ENCODE assay signal across 8 mouse cellular contexts in the genomic region with DNA sequence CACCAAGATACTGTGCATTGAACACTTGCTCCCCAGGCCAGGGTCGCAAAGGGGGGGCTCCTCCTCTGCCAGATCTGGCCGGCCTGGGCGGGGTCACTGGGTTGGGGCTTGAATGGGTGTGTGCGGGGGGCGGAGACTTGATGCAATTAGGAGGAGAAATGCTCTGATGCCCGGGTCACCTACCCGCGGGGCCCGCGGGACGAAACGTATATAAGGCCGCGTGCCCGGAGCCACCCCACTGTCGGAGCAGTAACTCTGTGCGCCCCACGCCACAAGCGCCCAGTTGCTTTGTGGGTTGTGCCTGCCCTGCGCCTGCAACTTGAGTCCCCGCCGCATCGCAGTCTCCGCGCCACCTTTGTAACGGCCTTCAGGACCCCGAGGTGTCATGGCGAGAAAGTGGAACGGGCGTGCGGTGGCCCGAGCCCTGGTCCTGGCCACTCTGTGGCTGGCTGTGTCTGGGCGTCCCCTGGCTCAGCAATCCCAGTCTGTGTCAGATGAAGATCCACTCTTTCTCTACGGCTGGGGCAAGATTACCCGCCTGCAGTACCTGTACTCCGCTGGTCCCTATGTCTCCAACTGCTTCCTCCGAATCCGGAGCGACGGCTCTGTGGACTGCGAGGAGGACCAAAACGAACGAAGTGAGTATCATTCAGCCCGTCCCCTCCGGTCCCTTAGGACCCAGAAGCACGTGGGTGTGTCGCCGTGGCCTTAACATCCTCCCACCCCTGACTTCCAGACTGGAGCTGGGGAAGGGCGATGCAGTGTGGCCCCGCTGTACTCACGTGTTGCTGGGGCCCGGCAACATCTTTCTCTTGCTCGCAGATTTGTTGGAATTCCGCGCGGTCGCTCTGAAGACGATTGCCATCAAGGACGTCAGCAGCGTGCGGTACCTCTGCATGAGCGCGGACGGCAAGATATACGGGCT. TPM values are rescaled to one million over a fixed set of nuclear protein-coding genes. Genes with fewer than 3 reads are reported as not detected.
DNase-seq lines count a peak whose midpoint lies in the region; ATAC-seq and TF ChIP-seq lines count a peak whose summit lies in the region.

Fgf15 (plus strand) TSS at position 238 of the 925 bp plus-strand sequence.

- TF ChIP-seq CTCF in kidney, adult 2 months (conservative IDR thresholded peaks at IDR 0.05; ENCODE audit: insufficient read depth, insufficient read length, low read depth, low read length): no peak
- TF ChIP-seq CTCF in Patski (IDR thresholded peaks at IDR 0.05): no peak

- H3K9ac ChIP-seq in forebrain, embryonic 16.5 days (replicated peaks; ENCODE audit: low read depth, low read length): peak within 1 kb of the TSS; percentile 46
- 0 out of 2 replicates have a peak within 1 kb of the TSS, but pooled peaks have one; percentile 18 for H3K9ac ChIP-seq in limb, embryonic 15.5 days

- peak within 1 kb of the TSS; percentile 21 for H3K4me3 ChIP-seq in kidney, adult 2 months (ENCODE audit: insufficient read depth, low read depth, low read length)
- peak within 1 kb of the TSS; percentile 53 for H3K4me3 ChIP-seq in forebrain, embryonic 16.5 days (replicated peaks; ENCODE audit: low read length)
- H3K4me3 ChIP-seq in limb, embryonic 15.5 days: peak within 1 kb of the TSS; percentile 45

- peak within 1 kb of the TSS; percentile 96 for H3K4me2 ChIP-seq in forebrain, embryonic 16.5 days (ENCODE audit: low read length)
- H3K4me2 ChIP-seq in limb, embryonic 15.5 days: peak within 1 kb of the TSS; percentile 86

- 1% methylated on average over 65 of the region's 65 CpGs for WGBS in kidney, adult 2 months
- WGBS in forebrain, embryonic 16.5 days: under 1% methylated on average over 65 of the region's 65 CpGs
- whole genome bisulfite sequencing in limb, embryonic 15.5 days: under 1% methylated on average over 65 of the region's 65 CpGs

- no peak within 1 kb of the TSS for H3K27ac ChIP-seq in kidney, adult 2 months (ENCODE audit: insufficient read depth, low read depth, low read length)
- no peak within 1 kb of the TSS; the same call in 1 of the 2 replicates for H3K27ac ChIP-seq in forebrain, embryonic 16.5 days (ENCODE audit: low read length)
- no peak within 1 kb of the TSS for H3K27ac ChIP-seq in limb, embryonic 15.5 days

- POLR2A ChIA-PET in Patski (lab: Charles Lee): no interaction called here

- ATAC-seq in Patski: peak; percentile 8
- peak; percentile 16 for ATAC-seq in forebrain, embryonic 16.5 days
- ATAC-seq in limb, embryonic 15.5 days (ENCODE audit: insufficient number of reproducible peaks, low FRiP score, low TSS enrichment, low read depth): peak; percentile 40; the same call in 1 of the 2 replicates

- CTCF ChIA-PET in Patski (lab: Charles Lee): interaction anchor here (0.6 to 1.8 kb wide), 4 partner anchors 97 to 310 kb away, joined by 3 to 11 read pairs (median 6); no protein-coding TSS in a partner anchor

- in situ Hi-C loops in Patski (cut with MboI; ENCODE audit: low pct_unique_long_range_greater_than_20kb): loop anchor here (5.0 kb wide), 2 partner anchors 114 to 314 kb away; partner anchors contain the start of gene Fadd

- no peaks in the 10 kb centered on the region for H3K4me1 ChIP-seq in kidney, adult 2 months (ENCODE audit: control insufficient read depth, insufficient read depth, low read length)
- peaks cover 26% of the 10 kb centered on the region for H3K4me1 ChIP-seq in forebrain, embryonic 16.5 days (replicated peaks; ENCODE audit: control insufficient read depth, insufficient read depth, low read length)
- peaks cover 26% of the 10 kb centered on the region for H3K4me1 ChIP-seq in limb, embryonic 15.5 days

- no peaks in the 10 kb centered on the region for H3K9me3 ChIP-seq in forebrain, embryonic 16.5 days (ENCODE audit: control insufficient read depth, low read length)
- H3K9me3 ChIP-seq in limb, embryonic 15.5 days: no peaks in the 10 kb centered on the region

- no peak for DNase-seq in kidney, adult 2 months
- DNase-seq in kidney, adult 8-10 months: no peak
- DNase-seq in Patski (ENCODE audit: low read depth, low spot score): no peak
- DNase-seq in retina, embryonic 14.5 days (ENCODE audit: low spot score): peak; percentile 88
- DNase-seq in adrenal gland, postnatal 4 days (ENCODE audit: low spot score in 2 of 2): no peak
- no peak for DNase-seq in ovary, postnatal 10 days (ENCODE audit: low spot score)

- H3K27me3 ChIP-seq in kidney, adult 2 months (replicated peaks; ENCODE audit: control insufficient read depth, insufficient read depth, low read length): 0 out of 2 replicates have a peak, but pooled peaks cover 1% of the 10 kb centered on the region
- H3K27me3 ChIP-seq in Patski: peaks cover 41% of the 10 kb centered on the region
- peaks cover 25% of the 10 kb centered on the region for H3K27me3 ChIP-seq in forebrain, embryonic 16.5 days (replicated peaks; ENCODE audit: control insufficient read depth, insufficient read depth, low read length)
- peaks cover 63% of the 10 kb centered on the region for H3K27me3 ChIP-seq in limb, embryonic 15.5 days

- no peak for TF ChIP-seq POLR2A in kidney, adult 2 months (IDR thresholded peaks at IDR 0.05; ENCODE audit: low read depth, low read length)

- no peaks in the 10 kb centered on the region for H3K36me3 ChIP-seq in kidney, adult 2 months (ENCODE audit: control insufficient read depth, insufficient read depth, low read length)
- H3K36me3 ChIP-seq in forebrain, embryonic 16.5 days (ENCODE audit: control insufficient read depth, insufficient read depth): no peaks in the 10 kb centered on the region
- H3K36me3 ChIP-seq in limb, embryonic 15.5 days: no peaks in the 10 kb centered on the region

RNA-seq across cellular contexts. Expression of gene Fgf15, which starts in this region (rescaled TPM):
- polyA plus RNA-seq in kidney, adult 2 months (2012; rRNA removed): not detected in 2 replicates
- 0.10 TPM for polyA plus RNA-seq in Patski (2021)
- polyA plus RNA-seq in forebrain, embryonic 16.5 days (2015; fragmentation: Nextera tagmentation; extraction: Ambion mirVana): 11.6 and 19.7 TPM in 2 replicates
- polyA plus RNA-seq in limb, embryonic 15.5 days (2015; fragmentation: Nextera tagmentation; extraction: Ambion mirVana): not detected in 2 replicates
- under 1 TPM in 1 of 2 experiments, not detected in 1; 0.53 TPM for total RNA-seq in adrenal gland, postnatal 4 days (2021)

Comparison
In these comparisons a context has a peak if more than half of its experiments do, and no peak if none do; other contexts are left out.
1. RNA of gene Fgf15 (polyA plus RNA-seq): 11.6 to 19.7 TPM in forebrain, embryonic 16.5 days; 0.10 TPM in Patski (single experiment), not detected in kidney, adult 2 months and not detected in limb, embryonic 15.5 days; every median in the first group is over 10 times any median in the second.
2. Peak in ATAC-seq in Patski; RNA of the gene not detected or under 1 TPM.
3. Peak in ATAC-seq, H3K4me3 ChIP-seq, H3K9ac ChIP-seq and H3K4me2 ChIP-seq in limb, embryonic 15.5 days; RNA of the gene not detected or under 1 TPM.
4. Peak in every context shown above with its lines, with median percentiles within 50 percentile points of each other: H3K4me3 ChIP-seq and ATAC-seq.